Mouse (Mus musculus) C2C12 (cell line): ENCODE measurements around the gene Ttll5. TPM values are rescaled to one million over a fixed set of nuclear protein-coding genes. Genes with fewer than 3 reads are reported as not detected.

Experiments
- H3K27me3 ChIP-seq: one replicate; pipeline ENCODE4 v1.6.1; 2011; ENCODE audit not compliant: control insufficient read depth, insufficient read depth, insufficient read length
- H3K36me3 ChIP-seq: one replicate; pipeline ENCODE4 v1.6.1; 2011; ENCODE audit not compliant: control insufficient read depth, insufficient read depth
- H3K4me3 ChIP-seq: one replicate; pipeline ENCODE4 v1.5.1; 2011; ENCODE audit warnings: mild to moderate bottlenecking, control low read depth; ENCODE audit not compliant: poor library complexity, insufficient read depth, severe bottlenecking
- H3K79me2 ChIP-seq: one replicate; pipeline ENCODE4 v1.6.1; 2011; ENCODE audit not compliant: control insufficient read depth, insufficient read depth
- H3K79me3 ChIP-seq: one replicate; pipeline ENCODE4 v1.6.1; 2011; ENCODE audit warnings: low read depth, control low read depth
- H3ac ChIP-seq: one replicate; pipeline ENCODE3; 2011; ENCODE audit warnings: low read depth; ENCODE audit not compliant: control insufficient read depth, insufficient read length
- CEBPB ChIP-seq: IDR thresholded peaks from one replicate; pipeline ENCODE4 v1.6.1; 2011; ENCODE audit warnings: low read depth, mild to moderate bottlenecking, control low read depth, moderate library complexity
- CTCF ChIP-seq: IDR thresholded peaks from one replicate; pipeline ENCODE4 v1.5.1; 2011; ENCODE audit not compliant: control insufficient read depth, insufficient read depth, insufficient read length
- FOSL1 ChIP-seq: IDR thresholded peaks from one replicate; pipeline ENCODE4 v1.8.0; 2011; ENCODE audit warnings: mild to moderate bottlenecking, low read length; ENCODE audit not compliant: poor library complexity, insufficient read depth, severe bottlenecking
- MAX ChIP-seq: IDR thresholded peaks from one replicate; pipeline ENCODE4 v1.6.1; 2011; ENCODE audit warnings: mild to moderate bottlenecking, control low read depth
- MYOD1 ChIP-seq: IDR thresholded peaks from one replicate; pipeline ENCODE4 v1.6.1; 2011; ENCODE audit warnings: low read depth; ENCODE audit not compliant: control insufficient read depth, insufficient read length
- MYOG ChIP-seq: IDR thresholded peaks from one replicate; pipeline ENCODE4 v1.6.1; 2011; ENCODE audit not compliant: control insufficient read depth, insufficient read length; ENCODE audit errors: extremely low read depth
- USF1 ChIP-seq: IDR thresholded peaks from one replicate; pipeline ENCODE4 v1.6.1; 2011; ENCODE audit warnings: low read depth, mild to moderate bottlenecking, control low read depth, moderate library complexity
- polyA plus RNA-seq: library from polyadenylated mRNA; unstranded; fragments of >200 nt; fragmentation: generic; extraction: Trizol; gene quantifications from one replicate; pipeline ENCODE4 v1.2.1, GENCODE M21; 2012; ENCODE audit warnings: missing spikeins

Ttll5 gene
- polyA plus RNA-seq, 1 experiment = 20.1 TPM

DNA sequence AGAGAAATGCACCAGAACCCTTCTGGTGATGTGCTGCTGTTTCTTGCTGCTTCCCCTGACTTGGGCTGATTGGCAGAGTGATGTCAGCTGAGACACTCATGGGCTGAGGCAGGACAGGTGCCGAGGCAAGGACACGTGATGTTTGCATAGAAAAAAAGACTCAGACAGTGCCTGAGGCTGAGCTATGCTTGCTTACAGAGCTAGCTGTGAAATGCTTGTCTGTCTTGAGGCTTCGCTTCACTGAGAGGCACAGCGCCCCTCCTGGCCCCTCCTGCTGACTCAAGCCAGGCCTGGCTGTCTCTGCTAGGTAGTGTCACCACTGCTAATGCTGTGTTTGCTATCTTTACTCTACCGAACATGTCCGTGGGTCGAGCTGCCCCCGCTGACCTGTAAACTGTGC lies 26.2 kb downstream of the Ttll5 start:
- Histone ChIP-seq H3K79me3 (no peaks in the 10 kb centered on the region), H3K27me3 (no peaks in the 10 kb centered on the region), H3K36me3 (peaks cover 23% of the 10 kb centered on the region), H3K4me3 (no peak overlapping the region), H3ac (no peak overlapping the region), H3K79me2 (no peaks in the 10 kb centered on the region)
- TF ChIP-seq USF1 (no peak), FOSL1 (no peak), MYOD1 (no peak), MYOG (no peak), CEBPB (no peak), CTCF (no peak), MAX (no peak)

DNA sequence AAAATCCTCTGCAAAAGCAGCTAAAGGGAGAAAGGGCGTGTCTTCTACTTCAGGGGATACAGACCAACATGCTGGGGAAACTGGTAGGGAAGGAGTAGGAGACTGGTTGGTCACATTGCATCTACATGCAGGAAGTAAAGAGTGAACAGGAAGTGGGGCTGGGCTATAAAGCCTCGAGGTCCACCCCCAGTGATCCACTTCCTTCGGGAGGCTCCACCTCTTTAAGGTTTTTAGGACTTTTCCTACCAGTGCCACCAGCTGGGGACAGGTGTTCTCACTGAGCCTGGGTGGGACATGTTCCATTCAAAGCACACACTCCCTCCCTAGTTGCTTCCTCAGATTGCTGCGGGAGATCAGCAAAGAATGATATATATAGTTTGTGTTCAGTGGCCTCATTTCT lies 29.4 kb downstream of the Ttll5 start:
- Histone ChIP-seq H3K79me3 (no peaks in the 10 kb centered on the region), H3ac (no peak overlapping the region), H3K27me3 (no peaks in the 10 kb centered on the region), H3K4me3 (no peak overlapping the region), H3K36me3 (peaks cover 9% of the 10 kb centered on the region), H3K79me2 (no peaks in the 10 kb centered on the region)
- TF ChIP-seq USF1 (no peak), MAX (no peak), MYOG (no peak), MYOD1 (no peak), CEBPB (no peak), FOSL1 (no peak), CTCF (no peak)

DNA sequence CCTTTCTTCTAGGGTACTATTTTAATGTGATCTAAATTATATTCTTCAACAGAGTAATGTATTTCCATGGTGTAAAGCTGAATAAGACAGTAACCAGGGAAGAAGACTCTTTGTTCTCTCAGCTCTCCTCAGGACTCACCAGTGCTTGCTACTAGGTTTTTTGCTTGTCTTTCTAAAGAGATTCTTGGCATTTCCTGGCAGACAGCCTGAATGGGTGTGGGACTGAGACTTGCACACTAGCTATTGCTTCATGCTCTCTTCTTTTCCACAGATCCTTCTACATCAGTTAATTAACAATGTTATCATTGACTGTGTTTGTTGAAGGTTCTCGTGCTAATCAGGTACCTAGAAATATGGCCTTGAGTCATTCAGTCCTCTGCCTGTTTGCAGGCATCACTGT lies 29.8 kb downstream of the Ttll5 start:
- Histone ChIP-seq H3K36me3 (peaks cover 5% of the 10 kb centered on the region), H3ac (no peak overlapping the region), H3K79me3 (no peaks in the 10 kb centered on the region), H3K79me2 (no peaks in the 10 kb centered on the region), H3K27me3 (no peaks in the 10 kb centered on the region), H3K4me3 (no peak overlapping the region)
- TF ChIP-seq USF1 (no peak), FOSL1 (no peak), CEBPB (no peak), MYOG (no peak), MYOD1 (no peak), MAX (no peak), CTCF (no peak)

DNA sequence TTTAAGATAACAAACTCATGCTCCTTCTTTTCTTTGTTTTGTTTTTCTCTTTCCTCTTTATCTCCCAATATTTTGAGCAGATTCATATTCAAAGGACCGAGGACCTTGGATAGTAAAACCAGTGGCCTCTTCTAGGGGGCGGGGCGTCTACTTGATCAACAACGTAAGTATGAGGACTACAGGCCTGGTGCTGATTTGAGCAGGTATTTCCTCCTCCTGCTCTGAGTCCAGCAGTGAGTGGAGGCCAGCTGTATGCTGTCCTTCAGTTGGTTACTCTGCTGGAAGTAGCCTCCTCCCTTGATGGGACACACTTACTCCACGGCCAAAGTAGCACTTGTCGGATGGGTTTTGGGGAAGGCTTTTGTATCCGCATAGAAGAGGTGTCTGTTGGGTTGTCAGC lies 32.8 kb downstream of the Ttll5 start:
- TF ChIP-seq FOSL1 (no peak), CEBPB (no peak), USF1 (no peak), MYOG (no peak), CTCF (no peak), MAX (no peak), MYOD1 (no peak)
- H3K4me3 ChIP-seq = no peak overlapping the region

DNA sequence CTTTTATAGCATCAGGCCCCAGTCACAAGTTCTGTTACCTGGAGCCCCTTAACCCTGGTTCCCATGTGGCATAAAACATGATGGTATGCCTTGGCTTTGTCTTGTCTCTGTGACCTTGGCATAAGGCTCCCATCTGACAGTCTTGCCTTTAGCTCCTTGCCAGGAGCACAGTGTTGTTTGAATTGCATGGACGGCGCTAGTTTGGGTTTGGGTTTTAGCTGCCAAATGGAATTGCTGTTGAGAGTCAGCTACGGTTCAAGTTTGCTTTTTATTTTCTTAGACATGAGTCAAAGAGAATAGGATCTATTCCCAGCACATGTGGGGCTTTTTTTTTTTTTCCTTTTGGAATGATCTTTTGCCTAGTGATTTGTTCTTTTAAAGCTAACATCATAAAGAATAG lies 34.7 kb downstream of the Ttll5 start:
- Histone ChIP-seq H3K27me3 (no peaks in the 10 kb centered on the region), H3ac (no peak overlapping the region), H3K79me3 (no peaks in the 10 kb centered on the region), H3K4me3 (no peak overlapping the region), H3K36me3 (peaks cover 13% of the 10 kb centered on the region), H3K79me2 (no peaks in the 10 kb centered on the region)
- TF ChIP-seq CTCF (no peak), MYOD1 (no peak), CEBPB (no peak), MAX (no peak), MYOG (no peak), USF1 (no peak), FOSL1 (no peak)

More for the DNA sequence above, 32.8 kb downstream of the Ttll5 start:
- no peaks in the 10 kb centered on the region for H3K79me2 ChIP-seq
- no peaks in the 10 kb centered on the region for H3K79me3 ChIP-seq
- no peak overlapping the region for H3ac ChIP-seq
- peaks cover 13% of the 10 kb centered on the region for H3K36me3 ChIP-seq
- H3K27me3 ChIP-seq = no peaks in the 10 kb centered on the region

DNA sequence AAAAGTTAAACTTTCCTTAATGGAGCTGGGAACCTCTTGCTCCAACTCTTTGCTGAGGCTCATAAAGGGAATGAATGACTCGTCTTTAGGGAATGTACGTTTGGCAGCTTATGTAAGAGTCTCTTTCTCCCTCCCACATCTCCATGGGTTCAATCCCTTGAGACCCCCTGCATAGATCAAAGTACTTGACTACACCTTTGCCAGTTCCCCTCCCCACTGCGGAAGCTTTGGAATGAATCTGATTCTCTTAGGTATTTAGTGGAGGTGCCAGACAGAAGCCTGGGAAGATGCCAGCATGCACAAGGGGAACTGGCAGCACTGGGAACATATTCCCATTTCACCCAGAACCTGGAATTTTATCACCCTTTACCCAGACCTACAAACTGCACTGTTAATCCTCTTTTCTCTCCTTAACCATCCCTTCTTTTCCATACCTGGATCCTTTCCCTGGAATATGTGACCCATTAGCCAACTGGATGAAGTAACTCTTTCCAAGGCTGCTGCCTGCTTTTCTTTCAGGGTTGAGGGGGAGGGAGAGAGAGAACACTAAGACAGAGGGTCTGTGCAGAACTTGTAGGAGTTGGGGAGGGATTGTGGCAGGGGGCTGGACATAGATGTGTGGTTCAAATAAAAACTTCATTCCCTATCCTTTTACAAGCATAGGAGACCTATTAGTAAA lies 35.2 kb downstream of the Ttll5 start:
- Histone ChIP-seq H3K4me3 (no peak overlapping the region), H3K79me3 (no peaks in the 10 kb centered on the region), H3ac (no peak overlapping the region), H3K27me3 (no peaks in the 10 kb centered on the region), H3K79me2 (no peaks in the 10 kb centered on the region), H3K36me3 (peaks cover 13% of the 10 kb centered on the region)
- no peak for TF ChIP-seq FOSL1
- TF ChIP-seq CTCF = no peak
- TF ChIP-seq USF1 = no peak
- TF ChIP-seq MAX = no peak
- no peak for TF ChIP-seq MYOD1
- TF ChIP-seq MYOG = no peak
- TF ChIP-seq CEBPB = no peak
